Mouse (Mus musculus): ENCODE data around the gene Psmd3.

- TF ChIP-seq CTCF (IDR thresholded peaks at IDR 0.05; ENCODE audit: control insufficient read depth, insufficient read depth, low read length) (peak; percentile 97), POLR2A (IDR thresholded peaks at IDR 0.05; ENCODE audit: borderline replicate concordance, control insufficient read depth, low read depth, low read length) (no peak)
These were observed 17.6 kb downstream of the Psmd3 start for GRCm38 (mm10) chr11:98699911-98700310.

Data from bone marrow, adult 2 months (tissue).